Mouse (Mus musculus): ENCODE measurements around the gene Cnst. TPM values are rescaled to one million over a fixed set of nuclear protein-coding genes. Genes with fewer than 3 reads are reported as not detected.

Cnst gene
- polyA plus RNA-seq, 1 experiment from 2014 or later = 20.1 TPM

DNA sequence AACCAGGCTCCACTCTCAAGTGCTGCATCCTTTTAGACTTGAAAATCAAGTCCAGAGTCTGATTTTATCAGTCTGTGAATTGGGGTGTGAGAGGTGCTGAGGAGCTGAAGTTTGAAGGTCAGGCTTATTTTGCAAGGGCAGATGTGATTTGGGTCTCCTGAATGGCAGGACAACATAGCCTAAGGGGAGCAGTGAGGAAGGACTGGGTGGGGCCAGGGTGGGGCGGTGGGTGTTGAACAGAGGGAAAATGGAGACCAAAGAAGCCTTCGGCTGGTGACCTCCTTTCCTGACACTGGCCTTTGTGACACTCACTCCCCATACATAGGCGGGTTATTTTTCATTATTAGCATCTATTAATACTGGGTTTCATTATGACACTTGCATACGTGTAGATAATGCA, 81.7 kb downstream of the Cnst start:
- Histone ChIP-seq H3K9me3 (replicated peaks; ENCODE audit: control insufficient read depth, low read length) (no peaks in the 10 kb centered on the region), H3K4me1 (ENCODE audit: control insufficient read depth, insufficient read depth, low read length) (no peaks in the 10 kb centered on the region), H3K4me2 (ENCODE audit: low read depth, low read length) (no peak overlapping the region), H3K4me3 (ENCODE audit: low read depth, low read length) (no peak overlapping the region), H3K27me3 (ENCODE audit: control insufficient read depth, insufficient read depth, low read length) (no peaks in the 10 kb centered on the region), H3K27ac (replicated peaks; ENCODE audit: low read depth, low read length) (no peak overlapping the region), H3K9ac (replicated peaks; ENCODE audit: low read length) (no peak overlapping the region), H3K36me3 (replicated peaks; ENCODE audit: control insufficient read depth, insufficient read depth, low read depth, low read length) (no peaks in the 10 kb centered on the region)
- no peak for DNase-seq (ENCODE audit: low spot score)
- 86% methylated on average over 4 of the region's 4 CpGs for WGBS
- no peak for ATAC-seq (replicated peaks; ENCODE audit: insufficient number of reproducible peaks, low FRiP score, low TSS enrichment, low read depth)

DNA sequence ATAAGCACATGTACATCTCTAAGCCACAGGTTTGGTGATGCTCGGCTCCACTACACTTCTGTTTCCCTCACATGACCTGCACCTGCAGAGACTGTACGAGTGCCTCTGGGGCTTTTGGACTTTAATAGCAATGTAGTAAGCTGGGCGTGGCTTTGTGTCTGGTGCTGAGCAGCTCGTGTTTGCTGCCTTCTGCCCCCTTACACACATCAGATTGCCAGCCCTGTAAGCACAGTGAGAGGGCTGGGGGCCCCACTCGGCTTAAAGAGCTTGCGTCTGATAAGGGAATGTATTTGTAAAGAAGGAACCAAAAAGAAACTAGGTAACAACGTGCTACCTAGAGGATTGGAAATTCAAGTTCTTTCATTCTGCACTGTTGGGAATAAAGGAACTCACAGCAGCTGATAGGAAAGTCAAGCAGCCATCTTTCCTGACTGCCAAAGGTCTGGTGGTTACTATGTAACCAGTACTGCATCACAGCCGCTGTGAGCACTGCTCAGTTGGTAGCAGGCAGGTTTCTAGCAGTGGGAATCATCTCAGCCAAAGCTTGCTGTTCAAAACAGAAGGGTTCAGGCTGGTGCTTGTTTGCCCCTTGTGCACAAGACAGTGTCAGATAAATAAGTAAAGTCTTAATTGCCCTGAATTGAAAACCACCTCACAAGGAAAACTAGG, 82.4 kb downstream of the Cnst start:
- H3K4me3 ChIP-seq (ENCODE audit: low read depth, low read length) = no peak overlapping the region

GRCm38 (mm10) chr1:179629276-179629675, 83.1 kb downstream of the Cnst start:
- Histone ChIP-seq H3K4me2 (ENCODE audit: low read depth, low read length) (no peak overlapping the region), H3K36me3 (replicated peaks; ENCODE audit: control insufficient read depth, insufficient read depth, low read depth, low read length) (no peaks in the 10 kb centered on the region), H3K27ac (replicated peaks; ENCODE audit: low read depth, low read length) (no peak overlapping the region), H3K4me1 (ENCODE audit: control insufficient read depth, insufficient read depth, low read length) (no peaks in the 10 kb centered on the region), H3K27me3 (ENCODE audit: control insufficient read depth, insufficient read depth, low read length) (no peaks in the 10 kb centered on the region), H3K4me3 (ENCODE audit: low read depth, low read length) (no peak overlapping the region), H3K9ac (replicated peaks; ENCODE audit: low read length) (no peak overlapping the region), H3K9me3 (replicated peaks; ENCODE audit: control insufficient read depth, low read length) (no peaks in the 10 kb centered on the region)
- 78% methylated on average over 5 of the region's 5 CpGs for WGBS
- ATAC-seq (replicated peaks; ENCODE audit: insufficient number of reproducible peaks, low FRiP score, low TSS enrichment, low read depth) (no peak), DNase-seq (ENCODE audit: low spot score) (no peak)

More for the DNA sequence above, 82.4 kb downstream of the Cnst start:
- no peak overlapping the region for H3K9ac ChIP-seq (replicated peaks; ENCODE audit: low read length)
- DNase-seq (ENCODE audit: low spot score) = no peak
- H3K9me3 ChIP-seq (replicated peaks; ENCODE audit: control insufficient read depth, low read length) = no peaks in the 10 kb centered on the region
- no peaks in the 10 kb centered on the region for H3K4me1 ChIP-seq (ENCODE audit: control insufficient read depth, insufficient read depth, low read length)
- no peak overlapping the region for H3K4me2 ChIP-seq (ENCODE audit: low read depth, low read length)
- no peak for ATAC-seq (replicated peaks; ENCODE audit: insufficient number of reproducible peaks, low FRiP score, low TSS enrichment, low read depth)
- H3K36me3 ChIP-seq (replicated peaks; ENCODE audit: control insufficient read depth, insufficient read depth, low read depth, low read length) = no peaks in the 10 kb centered on the region
- 72% methylated on average over 8 of the region's 8 CpGs for WGBS
- H3K27me3 ChIP-seq (ENCODE audit: control insufficient read depth, insufficient read depth, low read length) = no peaks in the 10 kb centered on the region
- no peak overlapping the region for H3K27ac ChIP-seq (replicated peaks; ENCODE audit: low read depth, low read length)

DNA sequence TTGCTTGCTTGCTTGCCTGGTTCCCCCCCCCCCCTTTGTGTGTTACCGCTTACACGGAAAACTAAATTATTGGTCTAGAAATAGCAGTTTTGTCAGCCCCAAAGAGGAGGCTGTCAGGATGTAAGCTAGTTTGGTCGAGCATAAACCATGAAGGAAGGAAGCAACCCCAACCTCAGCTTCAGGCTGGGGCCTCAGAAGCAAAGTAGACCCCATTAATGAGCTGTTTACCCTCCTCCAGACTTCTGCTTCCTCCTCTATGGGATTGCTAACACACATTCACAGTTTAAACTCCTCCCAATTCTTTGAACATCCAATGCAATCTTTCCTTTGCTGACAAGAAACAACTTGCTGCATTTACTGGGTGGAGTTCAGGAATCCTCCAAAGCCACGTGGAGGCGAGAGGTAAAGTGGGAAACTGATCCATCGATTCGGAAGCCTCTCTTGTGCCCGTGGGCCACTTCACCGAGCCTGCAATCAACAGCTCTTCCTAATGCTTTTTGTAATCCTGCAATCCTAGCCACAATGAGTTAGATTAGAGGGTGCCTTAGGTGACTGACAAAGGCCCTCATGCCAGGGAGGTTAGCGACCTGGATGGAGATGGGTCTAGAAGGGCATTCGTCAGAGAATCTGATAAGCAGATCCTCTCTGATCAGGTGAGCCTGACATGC, 86.7 kb downstream of the Cnst start:
- no peaks in the 10 kb centered on the region for H3K4me1 ChIP-seq (ENCODE audit: control insufficient read depth, insufficient read depth, low read length)
- no peak overlapping the region for H3K27ac ChIP-seq (replicated peaks; ENCODE audit: low read depth, low read length)
- H3K9ac ChIP-seq (replicated peaks; ENCODE audit: low read length) = no peak overlapping the region
- no peaks in the 10 kb centered on the region for H3K27me3 ChIP-seq (ENCODE audit: control insufficient read depth, insufficient read depth, low read length)
- H3K4me2 ChIP-seq (ENCODE audit: low read depth, low read length) = no peak overlapping the region
- ATAC-seq (replicated peaks; ENCODE audit: insufficient number of reproducible peaks, low FRiP score, low TSS enrichment, low read depth) = no peak
- no peak for DNase-seq (ENCODE audit: low spot score)
- WGBS = 79% methylated on average over 11 of the region's 11 CpGs
- no peaks in the 10 kb centered on the region for H3K36me3 ChIP-seq (replicated peaks; ENCODE audit: control insufficient read depth, insufficient read depth, low read depth, low read length)
- no peak overlapping the region for H3K4me3 ChIP-seq (ENCODE audit: low read depth, low read length)
- no peaks in the 10 kb centered on the region for H3K9me3 ChIP-seq (replicated peaks; ENCODE audit: control insufficient read depth, low read length)

GRCm38 (mm10) chr1:179633414-179633752, 87.2 kb downstream of the Cnst start:
- 32% methylated on average over 1 of the region's 1 CpGs for WGBS
- H3K36me3 ChIP-seq (replicated peaks; ENCODE audit: control insufficient read depth, insufficient read depth, low read depth, low read length) = no peaks in the 10 kb centered on the region
- DNase-seq (ENCODE audit: low spot score) = peak; percentile 39

DNA sequence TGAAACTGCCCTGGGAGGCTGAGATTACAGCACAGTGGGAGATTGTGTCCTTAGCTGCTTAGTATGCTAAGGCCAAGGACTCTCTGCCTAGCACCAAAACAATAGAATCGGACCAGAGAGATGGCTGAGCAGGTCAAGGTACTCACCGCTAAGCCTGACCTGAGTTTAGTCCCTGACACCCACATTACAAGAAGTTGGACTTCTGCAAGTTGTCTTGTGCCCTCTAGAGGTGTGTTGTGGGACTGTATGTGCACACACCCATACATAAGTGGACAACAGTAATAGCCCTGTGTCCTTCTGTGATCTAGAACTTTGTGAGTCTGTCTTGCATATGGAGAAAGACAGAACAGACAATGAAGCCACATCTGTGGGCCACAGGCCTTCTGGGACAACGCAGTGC, 88.0 kb downstream of the Cnst start:
- Histone ChIP-seq H3K4me1 (ENCODE audit: control insufficient read depth, insufficient read depth, low read length) (no peaks in the 10 kb centered on the region), H3K36me3 (replicated peaks; ENCODE audit: control insufficient read depth, insufficient read depth, low read depth, low read length) (no peaks in the 10 kb centered on the region), H3K27me3 (ENCODE audit: control insufficient read depth, insufficient read depth, low read length) (no peaks in the 10 kb centered on the region), H3K27ac (replicated peaks; ENCODE audit: low read depth, low read length) (no peak overlapping the region), H3K9me3 (replicated peaks; ENCODE audit: control insufficient read depth, low read length) (no peaks in the 10 kb centered on the region), H3K9ac (replicated peaks; ENCODE audit: low read length) (no peak overlapping the region), H3K4me3 (ENCODE audit: low read depth, low read length) (no peak overlapping the region), H3K4me2 (ENCODE audit: low read depth, low read length) (no peak overlapping the region)
- 88% methylated on average over 3 of the region's 3 CpGs for WGBS
- DNase-seq (ENCODE audit: low spot score) = no peak
- ATAC-seq (replicated peaks; ENCODE audit: insufficient number of reproducible peaks, low FRiP score, low TSS enrichment, low read depth) = no peak

More at GRCm38 (mm10) chr1:179633414-179633752, 87.2 kb downstream of the Cnst start:
- Histone ChIP-seq H3K4me3 (ENCODE audit: low read depth, low read length) (no peak overlapping the region), H3K4me1 (ENCODE audit: control insufficient read depth, insufficient read depth, low read length) (no peaks in the 10 kb centered on the region), H3K9ac (replicated peaks; ENCODE audit: low read length) (no peak overlapping the region), H3K4me2 (ENCODE audit: low read depth, low read length) (no peak overlapping the region), H3K27me3 (ENCODE audit: control insufficient read depth, insufficient read depth, low read length) (no peaks in the 10 kb centered on the region), H3K9me3 (replicated peaks; ENCODE audit: control insufficient read depth, low read length) (no peaks in the 10 kb centered on the region), H3K27ac (replicated peaks; ENCODE audit: low read depth, low read length) (no peak overlapping the region)
- no peak for ATAC-seq (replicated peaks; ENCODE audit: insufficient number of reproducible peaks, low FRiP score, low TSS enrichment, low read depth)

DNA sequence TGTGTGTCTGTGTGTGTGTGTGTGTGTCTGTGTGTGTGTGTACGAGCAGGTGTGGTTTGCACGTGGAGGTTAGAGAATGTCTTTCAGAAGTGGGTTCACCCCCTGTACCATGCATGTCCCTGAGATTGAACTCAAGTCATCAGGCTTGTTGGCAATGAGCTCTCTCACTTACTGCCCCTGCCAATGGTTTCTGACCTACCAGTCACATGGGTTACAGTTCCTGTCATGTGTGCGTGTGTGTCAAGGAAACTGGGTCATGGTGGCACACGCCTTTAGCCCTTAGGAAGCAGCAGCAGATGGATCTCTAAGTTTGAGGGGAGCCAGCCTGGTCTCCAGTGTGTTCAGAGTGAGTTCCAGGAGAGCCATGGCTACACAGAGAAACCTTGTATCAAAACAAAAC, 96.6 kb downstream of the Cnst start:
- Histone ChIP-seq H3K4me2 (ENCODE audit: low read depth, low read length) (no peak overlapping the region), H3K4me3 (ENCODE audit: low read depth, low read length) (no peak overlapping the region), H3K9ac (replicated peaks; ENCODE audit: low read length) (no peak overlapping the region), H3K36me3 (replicated peaks; ENCODE audit: control insufficient read depth, insufficient read depth, low read depth, low read length) (no peaks in the 10 kb centered on the region), H3K27ac (replicated peaks; ENCODE audit: low read depth, low read length) (no peak overlapping the region), H3K4me1 (ENCODE audit: control insufficient read depth, insufficient read depth, low read length) (no peaks in the 10 kb centered on the region), H3K27me3 (ENCODE audit: control insufficient read depth, insufficient read depth, low read length) (no peaks in the 10 kb centered on the region), H3K9me3 (replicated peaks; ENCODE audit: control insufficient read depth, low read length) (no peaks in the 10 kb centered on the region)
- no peak for ATAC-seq (replicated peaks; ENCODE audit: insufficient number of reproducible peaks, low FRiP score, low TSS enrichment, low read depth)
- 85% methylated on average over 4 of the region's 4 CpGs for WGBS
- DNase-seq (ENCODE audit: low spot score) = no peak

GRCm38 (mm10) chr1:179644151-179644550, 98.0 kb downstream of the Cnst start:
- WGBS = 74% methylated on average over 3 of the region's 3 CpGs

More at GRCm38 (mm10) chr1:179644151-179644550, 98.0 kb downstream of the Cnst start:
- H3K36me3 ChIP-seq (replicated peaks; ENCODE audit: control insufficient read depth, insufficient read depth, low read depth, low read length) = no peaks in the 10 kb centered on the region
- no peak overlapping the region for H3K9ac ChIP-seq (replicated peaks; ENCODE audit: low read length)
- no peak overlapping the region for H3K4me3 ChIP-seq (ENCODE audit: low read depth, low read length)
- no peak for DNase-seq (ENCODE audit: low spot score)
- no peak overlapping the region for H3K4me2 ChIP-seq (ENCODE audit: low read depth, low read length)
- H3K4me1 ChIP-seq (ENCODE audit: control insufficient read depth, insufficient read depth, low read length) = no peaks in the 10 kb centered on the region
- no peaks in the 10 kb centered on the region for H3K9me3 ChIP-seq (replicated peaks; ENCODE audit: control insufficient read depth, low read length)
- ATAC-seq (replicated peaks; ENCODE audit: insufficient number of reproducible peaks, low FRiP score, low TSS enrichment, low read depth) = no peak
- no peak overlapping the region for H3K27ac ChIP-seq (replicated peaks; ENCODE audit: low read depth, low read length)
- H3K27me3 ChIP-seq (ENCODE audit: control insufficient read depth, insufficient read depth, low read length) = no peaks in the 10 kb centered on the region
